Mouse (Mus musculus) heart, embryonic 14.5 days (tissue): Measurements from ENCODE around the gene Abt1. TPM values are rescaled to one million over a fixed set of nuclear protein-coding genes. Genes with fewer than 3 reads are reported as not detected.

ENCODE experiments used
- ATAC-seq: fragments of 200-750 bp; cut with Nextera tagmentation; 2 replicates; pipeline ENCODE4 v1.8.0; 2017; ENCODE audit warnings: low read depth, moderate TSS enrichment; ENCODE audit not compliant: insufficient number of reproducible peaks, insufficient read depth, low FRiP score
- H3K27ac ChIP-seq, 2 experiments: fragments of 200-500 bp in 1 of 2; fragments of 300-500 bp in 1 of 2; sonication (generic) in 1 of 2; replicated peaks in 1 of 2; 2 replicates each; pipeline ENCODE4 v1.5.1; 2012 to 2014; ENCODE audit warnings: low read depth in 2 of 2, low read length in 2 of 2, control low read depth in 1 of 2, mild to moderate bottlenecking in 1 of 2, mixed read lengths in 1 of 2; ENCODE audit not compliant: control insufficient read depth in 1 of 2, insufficient read depth in 1 of 2
- H3K27me3 ChIP-seq: fragments of 300-500 bp; sonication (generic); 2 replicates; pipeline ENCODE4 v1.6.1; 2014; ENCODE audit warnings: mild to moderate bottlenecking, low read length, control low read depth; ENCODE audit not compliant: control insufficient read depth, insufficient read depth
- H3K36me3 ChIP-seq: fragments of 300-500 bp; sonication (generic); 2 replicates; pipeline ENCODE4 v1.6.1; 2014; ENCODE audit warnings: mild to moderate bottlenecking, control low read depth, low read length, mixed read lengths; ENCODE audit not compliant: control insufficient read depth, insufficient read depth
- H3K4me1 ChIP-seq, 2 experiments: fragments of 200-500 bp in 1 of 2; fragments of 300-500 bp in 1 of 2; sonication (generic) in 1 of 2; 2 replicates each; pipeline ENCODE4 v1.6.1; 2012 to 2014; ENCODE audit warnings: low read length in 2 of 2, control low read depth in 1 of 2, mixed read lengths in 1 of 2; ENCODE audit not compliant: control insufficient read depth in 2 of 2, insufficient read depth in 2 of 2
- H3K4me2 ChIP-seq: fragments of 300-500 bp; sonication (generic); 2 replicates; pipeline ENCODE4 v1.6.1; 2014; ENCODE audit warnings: mild to moderate bottlenecking, low read length
- H3K4me3 ChIP-seq, 2 experiments: fragments of 200-500 bp in 1 of 2; fragments of 300-500 bp in 1 of 2; sonication (generic) in 1 of 2; 2 replicates each; pipeline ENCODE4 v1.5.1; 2012 to 2014; ENCODE audit warnings: low read length in 2 of 2, mild to moderate bottlenecking in 2 of 2, control low read depth in 1 of 2, low read depth in 1 of 2, moderate library complexity in 1 of 2; ENCODE audit not compliant: control insufficient read depth in 1 of 2, insufficient read depth in 1 of 2
- H3K9ac ChIP-seq: fragments of 300-500 bp; sonication (generic); 2 replicates; pipeline ENCODE4 v1.6.1; 2014; ENCODE audit warnings: mild to moderate bottlenecking, low read length
- H3K9me3 ChIP-seq: fragments of 300-500 bp; sonication (generic); 2 replicates; pipeline ENCODE4 v1.6.1; 2016; ENCODE audit warnings: low read length, control low read depth; ENCODE audit not compliant: control insufficient read depth
- WGBS: fragments of 180-500 bp; shearing (Covaris S2); extraction: QIAGEN DNeasy Blood & Tissue Kit; methylation state at CpG from one replicate; pipeline ENCODE4 v1.1.7; 2014; 5-methylcytosine and 5-hydroxymethylcytosine counted together
- polyA plus RNA-seq: library from polyadenylated mRNA; unstranded; fragments of >200 nt; fragmentation: Nextera tagmentation; extraction: Ambion mirVana; gene quantifications from 2 replicates; pipeline ENCODE4 v1.2.1, GENCODE M21; 2014

Gene Abt1
- polyA plus RNA-seq, 1 experiment from 2014 or later = 9.1 TPM

GRCm38 (mm10) chr13:23437908-23438307 is 14.2 kb upstream of the Abt1 start:
- peak overlapping the region; percentile 80 for H3K9ac ChIP-seq
- H3K4me1 ChIP-seq = peaks cover 2 to 4% of the 10 kb centered on the region in 2 experiments; a peak in 3 of 4 replicates
- H3K4me2 ChIP-seq = peak overlapping the region; percentile 75
- H3K4me3 ChIP-seq = peak overlapping the region; percentile 50 to 69; a peak in 3 of 4 replicates
- under 1% methylated on average over 17 of the region's 17 CpGs for WGBS
- no peaks in the 10 kb centered on the region for H3K27me3 ChIP-seq
- H3K27ac ChIP-seq = peak overlapping the region in 1 of 2 experiments; percentile 83; a peak in 2 of 4 replicates
- ATAC-seq = peak; percentile 84
- no peaks in the 10 kb centered on the region for H3K36me3 ChIP-seq
- H3K9me3 ChIP-seq = no peaks in the 10 kb centered on the region

GRCm38 (mm10) chr13:23436861-23437822 is 13.5 kb upstream of the Abt1 start:
- no peaks in the 10 kb centered on the region for H3K36me3 ChIP-seq
- no peaks in the 10 kb centered on the region for H3K27me3 ChIP-seq
- H3K9me3 ChIP-seq = no peaks in the 10 kb centered on the region
- ATAC-seq = 0 out of 2 replicates have a peak, but pooled peaks have one; percentile 44
- H3K27ac ChIP-seq = peak overlapping the region; percentile 83 to 86
- peak overlapping the region; percentile 80 for H3K9ac ChIP-seq
- H3K4me1 ChIP-seq = peaks cover 2 to 4% of the 10 kb centered on the region in 2 experiments; a peak in 3 of 4 replicates
- peak overlapping the region; percentile 75 for H3K4me2 ChIP-seq
- peak overlapping the region; percentile 50 to 69 for H3K4me3 ChIP-seq
- under 1% methylated on average over 32 of the region's 32 CpGs for WGBS

DNA sequence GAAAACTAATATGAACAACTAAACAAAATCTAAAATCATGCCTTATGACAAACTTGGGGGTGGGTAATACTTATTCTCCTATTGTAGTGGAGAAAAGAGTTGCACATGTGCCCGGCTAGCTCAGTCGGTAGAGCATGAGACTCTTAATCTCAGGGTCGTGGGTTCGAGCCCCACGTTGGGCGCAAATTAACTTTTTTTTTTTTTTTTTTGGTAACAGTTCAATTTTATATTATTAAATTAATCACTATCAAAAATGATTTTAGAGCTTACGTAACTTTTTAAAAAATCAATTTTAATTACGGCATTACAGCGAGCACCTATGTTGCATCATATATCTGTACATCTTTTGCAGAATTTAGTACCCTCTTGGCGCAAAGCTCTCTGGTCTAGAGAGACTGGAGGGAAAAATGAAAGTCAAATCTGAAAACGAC is 12.6 kb upstream of the Abt1 start:
- Histone ChIP-seq H3K36me3 (no peaks in the 10 kb centered on the region), H3K9ac (peak overlapping the region; percentile 60), H3K27me3 (no peaks in the 10 kb centered on the region), H3K4me3 (peak overlapping the region; percentile 9 to 45; a peak in 3 of 4 replicates), H3K4me1 (peaks cover 2 to 4% of the 10 kb centered on the region in 2 experiments; a peak in 3 of 4 replicates), H3K27ac (no peak overlapping the region), H3K4me2 (peak overlapping the region; percentile 75), H3K9me3 (no peaks in the 10 kb centered on the region)
- no peak for ATAC-seq
- under 1% methylated on average over 11 of the region's 11 CpGs for WGBS

GRCm38 (mm10) chr13:23435676-23436075 is 12.0 kb upstream of the Abt1 start:
- under 1% methylated on average over 12 of the region's 12 CpGs for WGBS
- peak overlapping the region; percentile 45 to 70 for H3K4me3 ChIP-seq
- H3K9me3 ChIP-seq = no peaks in the 10 kb centered on the region
- H3K9ac ChIP-seq = peak overlapping the region; percentile 60
- H3K4me2 ChIP-seq = peak overlapping the region; percentile 75
- peak overlapping the region; percentile 12 to 62; a peak in 3 of 4 replicates for H3K27ac ChIP-seq
- no peaks in the 10 kb centered on the region for H3K27me3 ChIP-seq
- ATAC-seq = no peak
- H3K36me3 ChIP-seq = no peaks in the 10 kb centered on the region
- H3K4me1 ChIP-seq = peaks cover 2 to 4% of the 10 kb centered on the region in 2 experiments; a peak in 3 of 4 replicates

- no peaks in the 10 kb centered on the region for H3K9me3 ChIP-seq
- H3K4me2 ChIP-seq = peak overlapping the region; percentile 75
- H3K36me3 ChIP-seq = no peaks in the 10 kb centered on the region
- peak overlapping the region; percentile 60 for H3K9ac ChIP-seq
- peaks cover 2 to 4% of the 10 kb centered on the region in 2 experiments; a peak in 3 of 4 replicates for H3K4me1 ChIP-seq
- peak overlapping the region in 1 of 2 experiments; percentile 12; a peak in 2 of 4 replicates for H3K27ac ChIP-seq
- WGBS = 16% methylated on average over 4 of the region's 4 CpGs
- H3K4me3 ChIP-seq = peak overlapping the region; percentile 45 to 70
- no peaks in the 10 kb centered on the region for H3K27me3 ChIP-seq
- ATAC-seq = no peak
Observed at GRCm38 (mm10) chr13:23435241-23435640, 11.6 kb upstream of the Abt1 start.

GRCm38 (mm10) chr13:23434426-23434825 is 10.8 kb upstream of the Abt1 start:
- no peak for ATAC-seq
- H3K9ac ChIP-seq = peak overlapping the region; percentile 45; the same call in 1 of the 2 replicates
- no peaks in the 10 kb centered on the region for H3K36me3 ChIP-seq
- no peaks in the 10 kb centered on the region for H3K27me3 ChIP-seq
- H3K9me3 ChIP-seq = no peaks in the 10 kb centered on the region
- peaks cover 2 to 4% of the 10 kb centered on the region in 2 experiments; a peak in 3 of 4 replicates for H3K4me1 ChIP-seq
- 20% methylated on average over 7 of the region's 7 CpGs for WGBS
- H3K4me2 ChIP-seq = peak overlapping the region; percentile 46
- H3K27ac ChIP-seq = no peak overlapping the region
- H3K4me3 ChIP-seq = peak overlapping the region in 1 of 2 experiments; percentile 1; a peak in 2 of 4 replicates

DNA sequence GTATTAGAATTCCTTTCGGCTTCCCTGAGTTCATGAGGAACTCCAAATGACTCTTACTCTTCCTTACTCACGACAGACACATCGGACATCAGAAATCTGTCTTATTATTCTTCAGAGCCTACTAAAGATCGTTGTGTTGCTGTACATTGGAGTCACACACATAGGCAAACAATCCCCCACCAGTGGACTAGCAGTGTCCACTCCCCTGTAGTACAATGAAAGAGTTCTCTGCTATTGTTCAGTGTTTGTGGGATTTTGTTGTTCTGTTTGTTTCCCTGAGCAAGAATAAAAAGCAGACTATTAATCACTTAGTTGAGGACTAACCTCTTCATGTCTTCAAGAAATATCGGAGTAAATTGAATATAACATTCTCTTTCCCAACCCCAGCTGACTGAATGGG is 10.1 kb upstream of the Abt1 start:
- Histone ChIP-seq H3K9ac (no peak overlapping the region), H3K27ac (no peak overlapping the region), H3K4me1 (peaks cover 2 to 4% of the 10 kb centered on the region in 2 experiments; a peak in 3 of 4 replicates), H3K9me3 (no peaks in the 10 kb centered on the region), H3K4me2 (peak overlapping the region; percentile 83), H3K36me3 (no peaks in the 10 kb centered on the region), H3K27me3 (no peaks in the 10 kb centered on the region), H3K4me3 (no peak overlapping the region)
- no peak for ATAC-seq
- WGBS = 63% methylated on average over 5 of the region's 5 CpGs
